Mouse (Mus musculus) kidney, embryonic 15.5 days (tissue): Measurements from ENCODE around the gene Gngt2. TPM values are rescaled to one million over a fixed set of nuclear protein-coding genes. Genes with fewer than 3 reads are reported as not detected.

Experiments used
- ATAC-seq: fragments of 200-750 bp; cut with Nextera tagmentation; replicated peaks from 2 replicates; pipeline ENCODE4 v1.8.0; 2017; ENCODE audit warnings: moderate TSS enrichment; ENCODE audit not compliant: low FRiP score
- H3K27ac ChIP-seq: fragments of 300-500 bp; sonication (generic); 2 replicates; pipeline ENCODE4 v1.5.1; 2015; ENCODE audit warnings: mild to moderate bottlenecking, inconsistent platforms
- H3K27me3 ChIP-seq: fragments of 300-500 bp; sonication (generic); 2 replicates; pipeline ENCODE4 v1.6.1; 2015; ENCODE audit warnings: inconsistent platforms
- H3K36me3 ChIP-seq: fragments of 300-500 bp; sonication (generic); 2 replicates; pipeline ENCODE4 v1.6.1; 2015; ENCODE audit warnings: inconsistent platforms
- H3K4me1 ChIP-seq: fragments of 300-500 bp; sonication (generic); 2 replicates; pipeline ENCODE4 v1.6.1; 2015; ENCODE audit warnings: inconsistent platforms
- H3K4me2 ChIP-seq: fragments of 300-500 bp; sonication (generic); 2 replicates; pipeline ENCODE4 v1.6.1; 2015; ENCODE audit warnings: moderate library complexity, mild to moderate bottlenecking, inconsistent platforms
- H3K4me3 ChIP-seq: fragments of 300-500 bp; sonication (generic); replicated peaks from 2 replicates; pipeline ENCODE4 v1.5.1; 2015; ENCODE audit warnings: mild to moderate bottlenecking, inconsistent platforms
- H3K9ac ChIP-seq: fragments of 300-500 bp; sonication (generic); 2 replicates; pipeline ENCODE4 v1.6.1; 2015; ENCODE audit warnings: mild to moderate bottlenecking, inconsistent platforms
- H3K9me3 ChIP-seq: fragments of 300-500 bp; sonication (generic); replicated peaks from 2 replicates; pipeline ENCODE4 v1.6.1; 2016; ENCODE audit warnings: inconsistent platforms
- WGBS: fragments of 180-500 bp; shearing (Covaris S2); methylation state at CpG from one replicate; pipeline ENCODE4 v1.1.7; 2015; ENCODE audit warnings: mixed read lengths; 5-methylcytosine and 5-hydroxymethylcytosine counted together
- polyA plus RNA-seq: library from polyadenylated mRNA; unstranded; fragments of >200 nt; fragmentation: Nextera tagmentation; extraction: Ambion mirVana; gene quantifications from 2 replicates; pipeline ENCODE4 v1.2.1, GENCODE M21; 2015

Gene Gngt2
- polyA plus RNA-seq, 1 experiment from 2014 or later: 23.7 TPM

GRCm38 (mm10) chr11:95834143-95834667 is 2.8 kb upstream of the Gngt2 start:
- H3K9ac ChIP-seq: no peak overlapping the region
- peak overlapping the region; percentile 8; the same call in 1 of the 2 replicates for H3K4me3 ChIP-seq
- ATAC-seq: no peak; the same call in 1 of the 2 replicates
- H3K9me3 ChIP-seq: no peaks in the 10 kb centered on the region
- whole genome bisulfite sequencing: 5% methylated on average over 22 of the region's 22 CpGs
- H3K4me2 ChIP-seq: peak overlapping the region; percentile 42
- H3K27ac ChIP-seq: no peak overlapping the region
- H3K27me3 ChIP-seq: peaks cover 77% of the 10 kb centered on the region
- H3K4me1 ChIP-seq: peaks cover 72% of the 10 kb centered on the region
- no peaks in the 10 kb centered on the region for H3K36me3 ChIP-seq

GRCm38 (mm10) chr11:95834742-95835710 is 2.0 kb upstream of the Gngt2 start:
- peaks cover 70% of the 10 kb centered on the region for H3K27me3 ChIP-seq
- H3K4me3 ChIP-seq: no peak overlapping the region
- H3K27ac ChIP-seq: 0 out of 2 replicates have a peak overlapping the region, but pooled peaks have one; percentile 10

GRCm38 (mm10) chr11:95835832-95836231 is 1.2 kb upstream of the Gngt2 start:
- no peak overlapping the region for H3K4me3 ChIP-seq
- H3K4me1 ChIP-seq: peaks cover 70% of the 10 kb centered on the region
- H3K9ac ChIP-seq: no peak overlapping the region
- no peaks in the 10 kb centered on the region for H3K36me3 ChIP-seq
- no peaks in the 10 kb centered on the region for H3K9me3 ChIP-seq
- WGBS: 32% methylated on average over 6 of the region's 6 CpGs
- ATAC-seq: no peak
- H3K4me2 ChIP-seq: 0 out of 2 replicates have a peak overlapping the region, but pooled peaks have one; percentile 1
- H3K27me3 ChIP-seq: peaks cover 70% of the 10 kb centered on the region
- H3K27ac ChIP-seq: peak overlapping the region; percentile 10; the same call in 1 of the 2 replicates

More at GRCm38 (mm10) chr11:95834742-95835710, 2.0 kb upstream of the Gngt2 start:
- Histone ChIP-seq H3K4me2 (peak overlapping the region; percentile 42; the same call in 1 of the 2 replicates), H3K4me1 (peaks cover 78% of the 10 kb centered on the region), H3K9me3 (no peaks in the 10 kb centered on the region), H3K9ac (no peak overlapping the region), H3K36me3 (no peaks in the 10 kb centered on the region)
- ATAC-seq: no peak
- WGBS: 18% methylated on average over 15 of the region's 15 CpGs

GRCm38 (mm10) chr11:95836433-95836832 is 583 bp upstream of the Gngt2 start:
- ATAC-seq: no peak
- H3K4me1 ChIP-seq: peaks cover 64% of the 10 kb centered on the region
- H3K36me3 ChIP-seq: no peaks in the 10 kb centered on the region
- no peak overlapping the region for H3K4me3 ChIP-seq
- 36% methylated on average over 6 of the region's 6 CpGs for WGBS
- H3K9ac ChIP-seq: no peak overlapping the region
- H3K27ac ChIP-seq: peak overlapping the region; percentile 10; the same call in 1 of the 2 replicates
- 0 out of 2 replicates have a peak overlapping the region, but pooled peaks have one; percentile 29 for H3K4me2 ChIP-seq
- peaks cover 68% of the 10 kb centered on the region for H3K27me3 ChIP-seq
- H3K9me3 ChIP-seq: no peaks in the 10 kb centered on the region

- no peak overlapping the region for H3K4me2 ChIP-seq
- H3K4me1 ChIP-seq: peaks cover 64% of the 10 kb centered on the region
- H3K9me3 ChIP-seq: no peaks in the 10 kb centered on the region
- H3K27me3 ChIP-seq: peaks cover 57% of the 10 kb centered on the region
- no peak overlapping the region for H3K4me3 ChIP-seq
- H3K9ac ChIP-seq: no peak overlapping the region
- no peak for ATAC-seq
- H3K27ac ChIP-seq: 0 out of 2 replicates have a peak overlapping the region, but pooled peaks have one; percentile 71
- no peaks in the 10 kb centered on the region for H3K36me3 ChIP-seq
- 78% methylated on average over 4 of the region's 4 CpGs for WGBS
Measured at GRCm38 (mm10) chr11:95838598-95838997, 1.6 kb downstream of the Gngt2 start.

GRCm38 (mm10) chr11:95838999-95839868 is 2.2 kb downstream of the Gngt2 start:
- no peak overlapping the region for H3K27ac ChIP-seq
- WGBS: 76% methylated on average over 8 of the region's 8 CpGs

GRCm38 (mm10) chr11:95840694-95841497 is 3.9 kb downstream of the Gngt2 start:
- H3K4me3 ChIP-seq: peak overlapping the region; percentile 36
- H3K36me3 ChIP-seq: no peaks in the 10 kb centered on the region
- 70% methylated on average over 5 of the region's 5 CpGs for whole genome bisulfite sequencing
- H3K9ac ChIP-seq: 0 out of 2 replicates have a peak overlapping the region, but pooled peaks have one; percentile 23
- H3K4me2 ChIP-seq: peak overlapping the region; percentile 45
- peaks cover 34% of the 10 kb centered on the region for H3K27me3 ChIP-seq
- no peaks in the 10 kb centered on the region for H3K9me3 ChIP-seq
- H3K4me1 ChIP-seq: peaks cover 41% of the 10 kb centered on the region
- no peak for ATAC-seq
- peak overlapping the region; percentile 75; the same call in 1 of the 2 replicates for H3K27ac ChIP-seq

More at GRCm38 (mm10) chr11:95838999-95839868, 2.2 kb downstream of the Gngt2 start:
- no peaks in the 10 kb centered on the region for H3K36me3 ChIP-seq
- H3K4me1 ChIP-seq: peaks cover 58% of the 10 kb centered on the region
- no peak overlapping the region for H3K9ac ChIP-seq
- H3K9me3 ChIP-seq: no peaks in the 10 kb centered on the region
- peaks cover 50% of the 10 kb centered on the region for H3K27me3 ChIP-seq
- H3K4me3 ChIP-seq: no peak overlapping the region
- H3K4me2 ChIP-seq: 0 out of 2 replicates have a peak overlapping the region, but pooled peaks have one; percentile 21
- no peak for ATAC-seq

- peak overlapping the region; percentile 45 for H3K4me2 ChIP-seq
- peaks cover 36% of the 10 kb centered on the region for H3K4me1 ChIP-seq
- 60% methylated on average over 10 of the region's 10 CpGs for whole genome bisulfite sequencing
- ATAC-seq: no peak
- 0 out of 2 replicates have a peak overlapping the region, but pooled peaks have one; percentile 23 for H3K9ac ChIP-seq
- H3K9me3 ChIP-seq: no peaks in the 10 kb centered on the region
- H3K36me3 ChIP-seq: no peaks in the 10 kb centered on the region
- peak overlapping the region; percentile 36 for H3K4me3 ChIP-seq
- H3K27ac ChIP-seq: peak overlapping the region; percentile 75
- peaks cover 29% of the 10 kb centered on the region for H3K27me3 ChIP-seq
Measured at GRCm38 (mm10) chr11:95841498-95841830, 4.4 kb downstream of the Gngt2 start.

- H3K9ac ChIP-seq: peak within 1 kb of the TSS; percentile 23; the same call in 1 of the 2 replicates
- H3K9me3 ChIP-seq: no peaks in the 10 kb centered on the region
- no peaks in the 10 kb centered on the region for H3K36me3 ChIP-seq
- ATAC-seq: peak; percentile 77; the same call in 1 of the 2 replicates
- peaks cover 24% of the 10 kb centered on the region for H3K27me3 ChIP-seq
- peak within 1 kb of the TSS; percentile 75 for H3K27ac ChIP-seq
- H3K4me3 ChIP-seq: peak within 1 kb of the TSS; percentile 36
- WGBS: 12% methylated on average over 11 of the region's 11 CpGs
- peaks cover 29% of the 10 kb centered on the region for H3K4me1 ChIP-seq
- peak within 1 kb of the TSS; percentile 45 for H3K4me2 ChIP-seq
Measured at GRCm38 (mm10) chr11:95842074-95842681, 5.2 kb downstream of the Gngt2 start, which contains the start of gene Abi3. Abi3 (minus strand) TSS chr11:95842476.

- Histone ChIP-seq H3K9me3 (no peaks in the 10 kb centered on the region), H3K4me3 (no peak overlapping the region), H3K9ac (no peak overlapping the region), H3K27me3 (peaks cover 24% of the 10 kb centered on the region), H3K4me1 (peaks cover 21% of the 10 kb centered on the region), H3K36me3 (no peaks in the 10 kb centered on the region), H3K4me2 (peak overlapping the region; percentile 29; the same call in 1 of the 2 replicates), H3K27ac (peak overlapping the region; percentile 75)
- 58% methylated on average over 5 of the region's 5 CpGs for WGBS
- no peak for ATAC-seq
Measured at GRCm38 (mm10) chr11:95842953-95843352, 5.9 kb downstream of the Gngt2 start.
